Mouse (Mus musculus): ENCODE results near the gene Nol8.

Nol8 gene

DNA sequence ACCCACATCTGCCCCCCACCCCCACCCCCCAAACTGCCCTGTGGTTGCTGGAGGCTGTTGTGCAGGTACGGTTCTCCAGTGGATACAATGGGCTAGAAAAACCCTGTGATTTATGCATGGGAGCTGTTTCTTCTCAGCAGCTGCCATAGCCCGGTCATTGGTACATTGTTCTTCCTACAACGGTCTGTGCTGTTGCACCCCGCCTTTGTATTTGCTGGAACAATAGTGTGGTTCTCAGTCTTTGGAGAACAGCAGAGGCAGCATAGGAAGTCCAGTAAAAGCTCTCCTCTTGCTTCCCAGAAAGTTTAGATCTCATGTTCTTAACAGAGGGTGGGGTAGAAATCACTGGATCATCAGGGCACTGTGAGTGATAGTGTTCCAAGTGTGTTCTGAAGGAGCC lies 31.4 kb downstream of the Nol8 start:
- DNase-seq (ENCODE audit: low spot score in 2 of 2): no peak

- no peak for DNase-seq (ENCODE audit: low spot score in 2 of 2)
Observed at GRCm38 (mm10) chr13:49691056-49691455, 38.2 kb downstream of the Nol8 start.

DNA sequence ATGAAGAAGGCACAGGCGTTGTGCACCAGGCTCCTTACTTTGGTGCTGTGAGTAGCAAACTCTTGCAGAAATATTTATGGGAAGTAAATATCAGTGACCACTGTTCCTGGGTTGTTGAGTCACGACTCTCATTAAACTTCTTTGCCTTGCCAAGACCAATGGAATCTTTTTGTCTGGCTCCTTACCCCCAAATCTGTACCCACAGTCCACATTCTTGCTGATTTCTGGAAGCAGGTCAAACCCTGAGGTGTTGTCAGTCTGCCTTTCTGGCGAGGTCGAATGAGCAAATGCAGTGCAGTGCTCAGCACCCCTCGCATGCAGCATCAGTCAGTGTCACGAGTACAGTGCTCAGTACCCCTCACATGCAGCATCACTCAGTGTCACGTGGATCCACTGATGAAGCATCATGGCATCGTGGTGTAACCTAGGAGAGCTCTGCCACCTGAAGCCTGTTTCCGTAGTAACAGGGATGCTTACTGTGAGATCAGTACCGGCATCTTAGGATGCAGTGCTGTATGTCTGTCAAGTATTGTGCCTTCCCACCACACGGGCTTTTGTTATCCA lies 50.4 kb downstream of the Nol8 start:
- DNase-seq (ENCODE audit: low spot score in 2 of 2): no peak

- no peak for DNase-seq (ENCODE audit: low spot score in 2 of 2)
Observed at GRCm38 (mm10) chr13:49706032-49706690, 53.3 kb downstream of the Nol8 start.

GRCm38 (mm10) chr13:49708311-49708710 lies 55.4 kb downstream of the Nol8 start:
- DNase-seq (ENCODE audit: low spot score in 2 of 2): no peak

GRCm38 (mm10) chr13:49712047-49712721 lies 59.3 kb downstream of the Nol8 start:
- DNase-seq (ENCODE audit: low spot score in 2 of 2): no peak

GRCm38 (mm10) chr13:49719310-49719709 lies 66.4 kb downstream of the Nol8 start:
- DNase-seq (ENCODE audit: low spot score in 2 of 2): no peak
